ENCODE assay signal across 7 mouse cellular contexts in the genomic region with DNA sequence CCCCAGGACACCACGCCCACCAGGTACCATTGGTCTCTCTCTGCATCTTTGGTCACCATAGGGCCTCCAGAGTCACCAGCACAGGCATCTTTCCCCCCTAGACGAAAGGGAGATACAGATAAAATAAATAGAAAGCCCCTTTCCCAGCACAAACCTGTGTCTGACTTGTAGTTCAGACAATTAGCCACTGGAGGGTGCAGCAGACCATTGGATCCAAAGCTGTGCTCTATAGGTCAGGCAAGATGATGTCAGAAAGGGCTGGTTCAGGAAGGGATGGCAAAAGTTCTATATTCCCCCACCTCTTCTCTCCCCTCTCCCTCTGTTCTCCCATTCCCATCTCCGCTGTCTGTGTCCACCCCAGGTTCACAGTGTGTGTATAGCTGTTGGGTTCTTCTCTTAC. TPM values are rescaled to one million over a fixed set of nuclear protein-coding genes. Genes with fewer than 3 reads are reported as not detected.
DNase-seq lines count a peak whose midpoint lies in the region; ATAC-seq and TF ChIP-seq lines count a peak whose summit lies in the region.

No protein-coding gene starts in this region.

- H3K9me3 ChIP-seq in E14TG2a.4 (ENCODE audit: low read length) = no peaks in the 10 kb centered on the region
- H3K9me3 ChIP-seq in hindbrain, embryonic 11.5 days (ENCODE audit: control insufficient read depth, low read length) = no peaks in the 10 kb centered on the region

- peak; percentile 18 for DNase-seq in WW6 (ENCODE audit: low read depth, low spot score)
- DNase-seq in embryo, embryonic 11.5 days (ENCODE audit: low read depth, low spot score) = peak; percentile 57
- DNase-seq in hindbrain, embryonic 11.5 days (ENCODE audit: low spot score) = peak; percentile 82
- peak; percentile 45 for DNase-seq in layer of hippocampus, adult 9-10 months (ENCODE audit: low spot score)
- peak; percentile 41 for DNase-seq in lung, postnatal 25 days (ENCODE audit: low spot score)
- peak; percentile 60 for DNase-seq in right cerebral cortex, postnatal 14 days

- peak; percentile 78 for ATAC-seq in hindbrain, embryonic 11.5 days (ENCODE audit: low FRiP score)

- no peak overlapping the region for H3K27ac ChIP-seq in hindbrain, embryonic 11.5 days (ENCODE audit: low read depth, low read length)

- WGBS in hindbrain, embryonic 11.5 days = 18% methylated on average over 3 of the region's 3 CpGs

- H3K9ac ChIP-seq in hindbrain, embryonic 11.5 days (ENCODE audit: low read depth, low read length) = no peak overlapping the region

- H3K36me3 ChIP-seq in E14TG2a.4 (ENCODE audit: insufficient read depth, low read length) = no peaks in the 10 kb centered on the region
- no peaks in the 10 kb centered on the region for H3K36me3 ChIP-seq in hindbrain, embryonic 11.5 days (ENCODE audit: control insufficient read depth, insufficient read depth, low read length)

- TF ChIP-seq CTCF in E14TG2a.4 (conservative IDR thresholded peaks at IDR 0.05; ENCODE audit: low read length) = peak; percentile 71

- H3K4me3 ChIP-seq in E14TG2a.4 (replicated peaks; ENCODE audit: low read length) = no peak overlapping the region
- no peak overlapping the region for H3K4me3 ChIP-seq in hindbrain, embryonic 11.5 days (ENCODE audit: low read depth, low read length)

- H3K4me2 ChIP-seq in hindbrain, embryonic 11.5 days (replicated peaks; ENCODE audit: low read depth, low read length) = no peak overlapping the region

- H3K4me1 ChIP-seq in E14TG2a.4 (replicated peaks; ENCODE audit: low read depth, low read length) = no peaks in the 10 kb centered on the region
- H3K4me1 ChIP-seq in hindbrain, embryonic 11.5 days (replicated peaks; ENCODE audit: control insufficient read depth, insufficient read depth, low read length) = no peaks in the 10 kb centered on the region

- H3K27me3 ChIP-seq in E14TG2a.4 (ENCODE audit: insufficient read depth, low read length) = peaks cover 4% of the 10 kb centered on the region; the same call in 1 of the 2 replicates
- no peaks in the 10 kb centered on the region for H3K27me3 ChIP-seq in hindbrain, embryonic 11.5 days (ENCODE audit: control insufficient read depth, insufficient read depth, low read length)

RNA-seq across cellular contexts. Expression of a gene that starts 23.5 kb away (rescaled TPM):
- polyA plus RNA-seq in hindbrain, embryonic 11.5 days (2014; fragmentation: Nextera tagmentation; extraction: Ambion mirVana) = not detected in 2 replicates

Comparison
In these comparisons a context has a peak if more than half of its experiments do, and no peak if none do; other contexts are left out.
1. DNase-seq: peak in every context shown above with its lines; median percentile 82 in hindbrain, embryonic 11.5 days; 60 in right cerebral cortex, postnatal 14 days; 57 in embryo, embryonic 11.5 days; 45 in layer of hippocampus, adult 9-10 months; 41 in lung, postnatal 25 days; 18 in WW6.